Mouse (Mus musculus) CH12.LX (cell line): Measurements from ENCODE around the gene Sept9. TPM values are rescaled to one million over a fixed set of nuclear protein-coding genes. Genes with fewer than 3 reads are reported as not detected.

ENCODE experiments used
- DNase-seq: peaks from one replicate; pipeline ENCODE4 v3.0.0-alpha.2; 2013; ENCODE audit errors: extremely low read depth
- H3K27ac ChIP-seq: 2 replicates; pipeline ENCODE4 v1.5.1; 2012; ENCODE audit warnings: low read depth, mild to moderate bottlenecking, control low read depth, moderate library complexity; ENCODE audit not compliant: insufficient read depth
- H3K27me3 ChIP-seq: replicated peaks from 2 replicates; pipeline ENCODE3; 2012; ENCODE audit warnings: inconsistent platforms
- H3K36me3 ChIP-seq, 2 experiments: replicated peaks in 1 of 2; 2 replicates each; pipeline versions ENCODE3 to v1.6.1; 2012; ENCODE audit warnings: inconsistent platforms in 1 of 2, low read length in 1 of 2, mild to moderate bottlenecking in 1 of 2, mixed read lengths in 1 of 2, moderate library complexity in 1 of 2; ENCODE audit not compliant: control insufficient read depth in 1 of 2, insufficient read depth in 1 of 2
- H3K4me1 ChIP-seq, 2 experiments: 2 replicates each; pipeline ENCODE4 v1.6.1; 2012; ENCODE audit warnings: inconsistent platforms in 1 of 2, moderate library complexity in 1 of 2; ENCODE audit not compliant: insufficient read depth in 2 of 2, control insufficient read depth in 1 of 2
- H3K4me2 ChIP-seq: 2 replicates; pipeline ENCODE4 v1.6.1; 2012; ENCODE audit warnings: low read depth, mild to moderate bottlenecking, control low read depth; ENCODE audit not compliant: poor library complexity, insufficient read depth, severe bottlenecking
- H3K4me3 ChIP-seq, 3 experiments: fragments of 150-350 bp in 1 of 3; sonication (generic) in 1 of 3; replicated peaks in 1 of 3; 2 replicates each; pipeline versions ENCODE3 to v1.5.1; 2011 to 2012; ENCODE audit warnings: low read depth in 2 of 3, low read length in 2 of 3, mild to moderate bottlenecking in 2 of 3, moderate library complexity in 2 of 3, control low read depth in 1 of 3, improper control_type of control experiment in 1 of 3, inconsistent platforms in 1 of 3, mixed read lengths in 1 of 3; ENCODE audit not compliant: poor library complexity in 1 of 3
- H3K79me2 ChIP-seq: replicated peaks from 2 replicates; pipeline ENCODE4 v1.6.1; 2012; ENCODE audit warnings: mild to moderate bottlenecking, moderate library complexity; ENCODE audit not compliant: control insufficient read depth, poor library complexity, insufficient read depth, severe bottlenecking; ENCODE audit errors: extremely low read depth
- H3K9ac ChIP-seq: 2 replicates; pipeline ENCODE4 v1.6.1; 2012; ENCODE audit warnings: low read depth, mild to moderate bottlenecking, control low read depth, moderate library complexity; ENCODE audit not compliant: insufficient read depth
- H3K9me3 ChIP-seq: replicated peaks from 2 replicates; pipeline ENCODE3; 2012; ENCODE audit warnings: low read length, inconsistent platforms, mixed read lengths
- CHD1 ChIP-seq: IDR thresholded peaks from 2 replicates; pipeline ENCODE4 v1.6.1; 2012; ENCODE audit warnings: low read depth, low read length, improper control_type of control experiment, inconsistent platforms
- CHD2 ChIP-seq: IDR thresholded peaks from 2 replicates; pipeline ENCODE4 v1.6.1; 2011; ENCODE audit warnings: low read length, improper control_type of control experiment
- CTCF ChIP-seq, 2 experiments: IDR thresholded peaks in 1 of 2; conservative IDR thresholded peaks in 1 of 2; 2 replicates each; pipeline ENCODE4 v1.5.1; 2011 to 2012; ENCODE audit warnings: low read depth in 2 of 2, low read length in 2 of 2, improper control_type of control experiment in 1 of 2, inconsistent platforms in 1 of 2, mild to moderate bottlenecking in 1 of 2, moderate library complexity in 1 of 2
- E2F4 ChIP-seq: IDR thresholded peaks from 2 replicates; pipeline ENCODE4 v1.6.1; 2011; ENCODE audit warnings: low read depth, low read length, improper control_type of control experiment; ENCODE audit not compliant: insufficient replicate concordance
- EP300 ChIP-seq: IDR thresholded peaks from 2 replicates; pipeline ENCODE4 v1.6.1; 2011; ENCODE audit warnings: low read length, improper control_type of control experiment
- ETS1 ChIP-seq: conservative IDR thresholded peaks from 2 replicates; pipeline ENCODE4 v1.6.1; 2012; ENCODE audit warnings: low read depth, mild to moderate bottlenecking, inconsistent platforms, low read length, improper control_type of control experiment, moderate library complexity
- GABPA ChIP-seq: IDR thresholded peaks from 2 replicates; pipeline ENCODE4 v1.6.1; 2012; ENCODE audit warnings: low read depth, low read length, improper control_type of control experiment, inconsistent platforms; ENCODE audit not compliant: insufficient replicate concordance
- IRF4 ChIP-seq: IDR thresholded peaks from 2 replicates; pipeline ENCODE4 v1.6.1; 2014; ENCODE audit warnings: low read depth, mild to moderate bottlenecking, inconsistent platforms, low read length, improper control_type of control experiment
- MAFK ChIP-seq: IDR thresholded peaks from 2 replicates; pipeline ENCODE4 v1.6.1; 2011; ENCODE audit warnings: low read length, improper control_type of control experiment; ENCODE audit not compliant: insufficient replicate concordance
- MAX ChIP-seq: IDR thresholded peaks from 2 replicates; pipeline ENCODE4 v1.6.1; 2011; ENCODE audit warnings: low read length, improper control_type of control experiment
- MXI1 ChIP-seq: IDR thresholded peaks from 2 replicates; pipeline ENCODE4 v1.6.1; 2011; ENCODE audit warnings: mild to moderate bottlenecking, low read depth, low read length, improper control_type of control experiment
- MYC ChIP-seq: IDR thresholded peaks from 2 replicates; pipeline ENCODE4 v1.6.1; 2011; ENCODE audit warnings: low read depth, mild to moderate bottlenecking, improper control_type of control experiment, low read length
- NRF1 ChIP-seq: IDR thresholded peaks from 2 replicates; pipeline ENCODE4 v1.6.1; 2014; ENCODE audit warnings: low read depth, mild to moderate bottlenecking, inconsistent platforms, low read length, improper control_type of control experiment, moderate library complexity
- POLR2AphosphoS2 ChIP-seq: IDR thresholded peaks from 2 replicates; pipeline ENCODE4 v1.6.1; 2011; ENCODE audit warnings: low read depth, low read length, improper control_type of control experiment
- RCOR1 ChIP-seq: conservative IDR thresholded peaks from 2 replicates; pipeline ENCODE4 v1.6.1; 2012; ENCODE audit warnings: low read depth, mild to moderate bottlenecking, inconsistent platforms, low read length, improper control_type of control experiment
- SIN3A ChIP-seq: IDR thresholded peaks from 2 replicates; pipeline ENCODE4 v1.6.1; 2012; ENCODE audit warnings: low read length, improper control_type of control experiment, inconsistent platforms
- UBTF ChIP-seq: IDR thresholded peaks from 2 replicates; pipeline ENCODE4 v1.6.1; 2012; ENCODE audit warnings: low read depth, mild to moderate bottlenecking, inconsistent platforms, low read length, improper control_type of control experiment, moderate library complexity
- USF1 ChIP-seq: IDR thresholded peaks from 2 replicates; pipeline ENCODE4 v1.6.1; 2014; ENCODE audit warnings: low read depth, mild to moderate bottlenecking, inconsistent platforms, low read length, improper control_type of control experiment
- ZC3H11A ChIP-seq: IDR thresholded peaks from 2 replicates; pipeline ENCODE4 v1.6.1; 2012; ENCODE audit warnings: low read depth, mild to moderate bottlenecking, inconsistent platforms, low read length, improper control_type of control experiment
- ZMIZ1 ChIP-seq: IDR thresholded peaks from 2 replicates; pipeline ENCODE4 v1.6.1; 2012; ENCODE audit warnings: low read depth, mild to moderate bottlenecking, inconsistent platforms, low read length, improper control_type of control experiment
- ZNF384 ChIP-seq: IDR thresholded peaks from 2 replicates; pipeline ENCODE4 v1.6.1; 2012; ENCODE audit warnings: low read depth, low read length, improper control_type of control experiment, inconsistent platforms
- dilution Hi-C: fragments of 300-500 bp; cut with MboI; formaldehyde crosslinking; loops from 2 replicates; pipeline ENCODE4 v1.14.3; 2020; ENCODE audit warnings: low sequenced_read_pairs; ENCODE audit not compliant: extremely low pct_unique_long_range_greater_than_20kb, extremely low pct_ligation_motif_present
- in situ Hi-C: fragments of 300-500 bp; cut with MboI; formaldehyde crosslinking; loops from 3 replicates; pipeline ENCODE4 v1.14.3; 2019; ENCODE audit warnings: low sequenced_read_pairs, low pct_ligation_motif_present, low pct_unique_long_range_greater_than_20kb, mixed read lengths
- polyA plus RNA-seq: library from polyadenylated mRNA; unstranded; fragments of >175 nt; gene quantifications from 2 replicates; pipeline ENCODE4 v1.2.1, GENCODE M21; 2012; ENCODE audit warnings: low read depth; ENCODE audit not compliant: insufficient read length
- total RNA-seq, 2 experiments: library from RNA; depleted of rRNA; stranded (reverse); fragments of 300-350 nt in 1 of 2; fragments of >200 nt in 1 of 2; gene quantifications; 2 replicates each; pipeline ENCODE4 v1.2.3; 2012 to 2014

Gene Sept9
- total and polyA plus RNA-seq, 3 experiments = 47.6 to 128 (median 110) TPM

GRCm38 (mm10) chr11:117153553-117153952, 45.9 kb upstream of the Sept9 start:
- no peak overlapping the region for H3K9ac ChIP-seq
- H3K27ac ChIP-seq = no peak overlapping the region
- H3K79me2 ChIP-seq = no peaks in the 10 kb centered on the region
- no peak overlapping the region for H3K4me2 ChIP-seq
- TF ChIP-seq USF1 (no peak), RCOR1 (no peak), SIN3A (no peak), ZNF384 (no peak), IRF4 (no peak)
- TF ChIP-seq, all 38 proteins: peak for 0
- Histone ChIP-seq H3K27me3 (no peaks in the 10 kb centered on the region), H3K4me1 (peaks cover 35 to 60% of the 10 kb centered on the region in 2 experiments), H3K9me3 (no peaks in the 10 kb centered on the region), H3K4me3 (no peak overlapping the region), H3K36me3 (peaks cover 52 to 89% of the 10 kb centered on the region in 2 experiments)
- in situ Hi-C loops (no loop called here), dilution Hi-C loops (no loop called here)
- no peak for DNase-seq

- H3K27ac ChIP-seq = no peak overlapping the region
- peaks cover 52 to 88% of the 10 kb centered on the region in 2 experiments for H3K36me3 ChIP-seq
- H3K79me2 ChIP-seq = no peaks in the 10 kb centered on the region
- H3K4me3 ChIP-seq = no peak overlapping the region
- 0 out of 4 replicates have a peak, but pooled peaks of 1 of the 2 experiments have one; percentile 5 for TF ChIP-seq CTCF (conservative IDR thresholded peaks at IDR 0.05 in 1 of 2, IDR thresholded peaks at IDR 0.05 in 1 of 2; ENCODE audit: low read depth in 2 of 2, low read length in 2 of 2)
- peak; percentile 52; the same call in 1 of the 2 replicates for TF ChIP-seq IRF4
- no peak for TF ChIP-seq MAFK
- no peak for DNase-seq
- dilution Hi-C loops = no loop called here
- no peaks in the 10 kb centered on the region for H3K27me3 ChIP-seq
- in situ Hi-C loops = no loop called here
- peaks cover 28 to 53% of the 10 kb centered on the region in 2 experiments for H3K4me1 ChIP-seq
- H3K9ac ChIP-seq = no peak overlapping the region
- H3K4me2 ChIP-seq = no peak overlapping the region
- no peaks in the 10 kb centered on the region for H3K9me3 ChIP-seq
Observed at GRCm38 (mm10) chr11:117154088-117154815, 45.2 kb upstream of the Sept9 start.

- H3K36me3 ChIP-seq = peaks cover 40 to 82% of the 10 kb centered on the region in 2 experiments
Observed at GRCm38 (mm10) chr11:117156725-117157124, 42.7 kb upstream of the Sept9 start.

More at GRCm38 (mm10) chr11:117156725-117157124, 42.7 kb upstream of the Sept9 start:
- Histone ChIP-seq H3K4me1 (peaks cover 12 to 33% of the 10 kb centered on the region in 2 experiments), H3K4me2 (no peak overlapping the region), H3K9ac (no peak overlapping the region), H3K27ac (no peak overlapping the region), H3K27me3 (no peaks in the 10 kb centered on the region), H3K9me3 (no peaks in the 10 kb centered on the region), H3K4me3 (no peak overlapping the region), H3K79me2 (no peaks in the 10 kb centered on the region)
- DNase-seq = no peak
- in situ Hi-C loops (no loop called here), dilution Hi-C loops (no loop called here)
- TF ChIP-seq E2F4 = no peak
- TF ChIP-seq ZC3H11A = no peak
- TF ChIP-seq POLR2AphosphoS2 = no peak
- TF ChIP-seq CHD2 = no peak
- no peak for TF ChIP-seq MAX
- no peak for TF ChIP-seq USF1
- no peak for TF ChIP-seq SIN3A
- TF ChIP-seq ETS1 = no peak
- no peak for TF ChIP-seq GABPA
- TF ChIP-seq MXI1 = no peak
- TF ChIP-seq CHD1 = no peak
- TF ChIP-seq MYC = no peak
- TF ChIP-seq NRF1 = no peak
- TF ChIP-seq ZNF384 = no peak
- no peak for TF ChIP-seq EP300
- TF ChIP-seq CTCF (conservative IDR thresholded peaks at IDR 0.05 in 1 of 2, IDR thresholded peaks at IDR 0.05 in 1 of 2; ENCODE audit: low read depth in 2 of 2, low read length in 2 of 2) = no peak
- TF ChIP-seq UBTF = no peak
- TF ChIP-seq IRF4 = no peak
- no peak for TF ChIP-seq ZMIZ1
